Comparison of ENCODE assay signal across 19 mouse cellular contexts in genomic region chr6:101463812-101464320, GRCm38 (mm10).
"Had no signal": no experiment of that assay in that cellular context is flagged by ENCODE, and none has a peak within 500 bp of the region (broad histone marks: within the 10 kb centered on the region; RNA-seq: fewer than 3 reads in every experiment).

No protein-coding gene starts in this region.

- H3K9ac ChIP-seq: limb, embryonic 12.5 days; limb, embryonic 15.5 days; liver, embryonic 14.5 days; liver, postnatal 0 days; lung, embryonic 14.5 days; midbrain, embryonic 13.5 days; neural tube, embryonic 12.5 days; neural tube, embryonic 15.5 days had no signal

- H3K9me3 ChIP-seq: limb, embryonic 12.5 days; limb, embryonic 15.5 days; midbrain, embryonic 13.5 days; neural tube, embryonic 12.5 days; neural tube, embryonic 15.5 days had no signal

- H3K4me3 ChIP-seq: limb, embryonic 12.5 days; limb, embryonic 15.5 days; midbrain, embryonic 13.5 days; neural tube, embryonic 12.5 days; neural tube, embryonic 15.5 days had no signal

- H3K4me1 ChIP-seq: limb, embryonic 12.5 days; limb, embryonic 15.5 days; midbrain, embryonic 13.5 days; neural tube, embryonic 12.5 days; neural tube, embryonic 15.5 days had no signal

- H3K4me2 ChIP-seq: limb, embryonic 12.5 days; limb, embryonic 15.5 days; liver, embryonic 11.5 days; lung, embryonic 14.5 days; midbrain, embryonic 13.5 days; neural tube, embryonic 12.5 days; neural tube, embryonic 15.5 days had no signal

- ATAC-seq: liver, postnatal 0 days; lung, postnatal 0 days; midbrain, embryonic 13.5 days had no signal

- H3K27me3 ChIP-seq: midbrain, embryonic 13.5 days; neural tube, embryonic 12.5 days; neural tube, embryonic 15.5 days had no signal

- DNase-seq: kidney, adult 9 months; kidney, postnatal 14 days; kidney, postnatal 4 days; left cerebral cortex, postnatal 4 days; liver, postnatal 0 days; lung, embryonic 14.5 days; thymus, adult 2 months; thymus, postnatal 14 days; thymus, postnatal 4 days had no signal

- H3K27ac ChIP-seq: limb, embryonic 12.5 days; limb, embryonic 15.5 days; liver, embryonic 14.5 days; macrophage; midbrain, embryonic 13.5 days; neural tube, embryonic 12.5 days; neural tube, embryonic 15.5 days; stomach, postnatal 0 days had no signal

- H3K36me3 ChIP-seq: limb, embryonic 12.5 days; limb, embryonic 15.5 days; midbrain, embryonic 13.5 days; neural tube, embryonic 12.5 days; neural tube, embryonic 15.5 days had no signal
